Mouse (Mus musculus) C2C12 (cell line): Measurements from ENCODE around the gene Catsperg1. TPM values are rescaled to one million over a fixed set of nuclear protein-coding genes. Genes with fewer than 3 reads are reported as not detected.

Source experiments
- H3K27me3 ChIP-seq: one replicate; pipeline ENCODE4 v1.6.1; 2011; ENCODE audit not compliant: control insufficient read depth, insufficient read depth, insufficient read length
- H3K36me3 ChIP-seq: one replicate; pipeline ENCODE4 v1.6.1; 2011; ENCODE audit not compliant: control insufficient read depth, insufficient read depth
- H3K4me3 ChIP-seq: one replicate; pipeline ENCODE4 v1.5.1; 2011; ENCODE audit warnings: mild to moderate bottlenecking, control low read depth; ENCODE audit not compliant: poor library complexity, insufficient read depth, severe bottlenecking
- H3K79me2 ChIP-seq: one replicate; pipeline ENCODE4 v1.6.1; 2011; ENCODE audit not compliant: control insufficient read depth, insufficient read depth
- H3K79me3 ChIP-seq: one replicate; pipeline ENCODE4 v1.6.1; 2011; ENCODE audit warnings: low read depth, control low read depth
- H3ac ChIP-seq: one replicate; pipeline ENCODE3; 2011; ENCODE audit warnings: low read depth; ENCODE audit not compliant: control insufficient read depth, insufficient read length
- CEBPB ChIP-seq: IDR thresholded peaks from one replicate; pipeline ENCODE4 v1.6.1; 2011; ENCODE audit warnings: low read depth, mild to moderate bottlenecking, control low read depth, moderate library complexity
- CTCF ChIP-seq: IDR thresholded peaks from one replicate; pipeline ENCODE4 v1.5.1; 2011; ENCODE audit not compliant: control insufficient read depth, insufficient read depth, insufficient read length
- FOSL1 ChIP-seq: IDR thresholded peaks from one replicate; pipeline ENCODE4 v1.8.0; 2011; ENCODE audit warnings: mild to moderate bottlenecking, low read length; ENCODE audit not compliant: poor library complexity, insufficient read depth, severe bottlenecking
- MAX ChIP-seq: IDR thresholded peaks from one replicate; pipeline ENCODE4 v1.6.1; 2011; ENCODE audit warnings: mild to moderate bottlenecking, control low read depth
- MYOD1 ChIP-seq: IDR thresholded peaks from one replicate; pipeline ENCODE4 v1.6.1; 2011; ENCODE audit warnings: low read depth; ENCODE audit not compliant: control insufficient read depth, insufficient read length
- MYOG ChIP-seq: IDR thresholded peaks from one replicate; pipeline ENCODE4 v1.6.1; 2011; ENCODE audit not compliant: control insufficient read depth, insufficient read length; ENCODE audit errors: extremely low read depth
- USF1 ChIP-seq: IDR thresholded peaks from one replicate; pipeline ENCODE4 v1.6.1; 2011; ENCODE audit warnings: low read depth, mild to moderate bottlenecking, control low read depth, moderate library complexity
- long read RNA-seq, 2 experiments: library from polyadenylated mRNA; unstranded; transcript quantifications; one replicate each; pipeline ENCODE4 v2.0.0; 2019 to 2020
- polyA plus RNA-seq: library from polyadenylated mRNA; unstranded; fragments of >200 nt; fragmentation: generic; extraction: Trizol; gene quantifications from one replicate; pipeline ENCODE4 v1.2.1, GENCODE M21; 2012; ENCODE audit warnings: missing spikeins

Catsperg1 gene
- polyA plus RNA-seq = not detected
- long read RNA-seq, experiment 1 = 0 reads
- long read RNA-seq, experiment 2 = 0 reads

- no peak within 1 kb of the TSS for H3K4me3 ChIP-seq
- H3ac ChIP-seq = no peak within 1 kb of the TSS
- H3K79me3 ChIP-seq = no peaks in the 10 kb centered on the region
- no peaks in the 10 kb centered on the region for H3K27me3 ChIP-seq
- H3K36me3 ChIP-seq = no peaks in the 10 kb centered on the region
- TF ChIP-seq USF1 (no peak), MAX (no peak), MYOD1 (no peak), CEBPB (no peak), MYOG (no peak), CTCF (no peak), FOSL1 (no peak)
- H3K79me2 ChIP-seq = no peaks in the 10 kb centered on the region
Observed at GRCm38 (mm10) chr7:29213675-29214082, at the start of gene Catsperg1. Gene Catsperg1 (minus strand): TSS chr7:29214035.

GRCm38 (mm10) chr7:29262151-29262550, 48.3 kb upstream of the Catsperg1 start:
- Histone ChIP-seq H3ac (no peak overlapping the region), H3K79me3 (no peaks in the 10 kb centered on the region), H3K79me2 (no peaks in the 10 kb centered on the region), H3K36me3 (no peaks in the 10 kb centered on the region), H3K4me3 (no peak overlapping the region), H3K27me3 (peaks cover 27% of the 10 kb centered on the region)
- TF ChIP-seq MAX (no peak), MYOG (no peak), FOSL1 (no peak)

- Histone ChIP-seq H3K27me3 (peaks cover 20% of the 10 kb centered on the region), H3K79me3 (no peaks in the 10 kb centered on the region), H3K36me3 (no peaks in the 10 kb centered on the region), H3ac (no peak overlapping the region), H3K4me3 (no peak overlapping the region), H3K79me2 (no peaks in the 10 kb centered on the region)
- no peak for TF ChIP-seq CTCF
Observed at GRCm38 (mm10) chr7:29259781-29260730, 46.2 kb upstream of the Catsperg1 start.

- Histone ChIP-seq H3K79me3 (no peaks in the 10 kb centered on the region), H3K27me3 (peaks cover 8% of the 10 kb centered on the region), H3K79me2 (no peaks in the 10 kb centered on the region), H3K36me3 (no peaks in the 10 kb centered on the region), H3ac (no peak overlapping the region), H3K4me3 (no peak overlapping the region)
- TF ChIP-seq FOSL1 (no peak), CTCF (no peak), MYOD1 (no peak), CEBPB (no peak), MYOG (no peak), MAX (no peak), USF1 (no peak)
Observed at GRCm38 (mm10) chr7:29257368-29257767, 43.5 kb upstream of the Catsperg1 start.

- H3K4me3 ChIP-seq = no peak overlapping the region
- H3ac ChIP-seq = no peak overlapping the region
- H3K27me3 ChIP-seq = peaks cover 5% of the 10 kb centered on the region
- no peak for TF ChIP-seq MYOG
- no peak for TF ChIP-seq MAX
- TF ChIP-seq CTCF = no peak
- no peak for TF ChIP-seq CEBPB
- TF ChIP-seq MYOD1 = no peak
- TF ChIP-seq FOSL1 = no peak
- no peak for TF ChIP-seq USF1
- H3K36me3 ChIP-seq = no peaks in the 10 kb centered on the region
- H3K79me2 ChIP-seq = no peaks in the 10 kb centered on the region
- no peaks in the 10 kb centered on the region for H3K79me3 ChIP-seq
Observed at GRCm38 (mm10) chr7:29255875-29256274, 42.0 kb upstream of the Catsperg1 start.

GRCm38 (mm10) chr7:29253842-29254241, 40.0 kb upstream of the Catsperg1 start:
- Histone ChIP-seq H3K4me3 (no peak overlapping the region), H3ac (no peak overlapping the region), H3K36me3 (no peaks in the 10 kb centered on the region), H3K27me3 (no peaks in the 10 kb centered on the region), H3K79me2 (no peaks in the 10 kb centered on the region), H3K79me3 (no peaks in the 10 kb centered on the region)
- TF ChIP-seq MAX (no peak), CEBPB (no peak), USF1 (no peak), MYOG (no peak), CTCF (no peak), MYOD1 (no peak), FOSL1 (no peak)
